8 mouse cellular contexts compared by ENCODE assay signal in the genomic region with DNA sequence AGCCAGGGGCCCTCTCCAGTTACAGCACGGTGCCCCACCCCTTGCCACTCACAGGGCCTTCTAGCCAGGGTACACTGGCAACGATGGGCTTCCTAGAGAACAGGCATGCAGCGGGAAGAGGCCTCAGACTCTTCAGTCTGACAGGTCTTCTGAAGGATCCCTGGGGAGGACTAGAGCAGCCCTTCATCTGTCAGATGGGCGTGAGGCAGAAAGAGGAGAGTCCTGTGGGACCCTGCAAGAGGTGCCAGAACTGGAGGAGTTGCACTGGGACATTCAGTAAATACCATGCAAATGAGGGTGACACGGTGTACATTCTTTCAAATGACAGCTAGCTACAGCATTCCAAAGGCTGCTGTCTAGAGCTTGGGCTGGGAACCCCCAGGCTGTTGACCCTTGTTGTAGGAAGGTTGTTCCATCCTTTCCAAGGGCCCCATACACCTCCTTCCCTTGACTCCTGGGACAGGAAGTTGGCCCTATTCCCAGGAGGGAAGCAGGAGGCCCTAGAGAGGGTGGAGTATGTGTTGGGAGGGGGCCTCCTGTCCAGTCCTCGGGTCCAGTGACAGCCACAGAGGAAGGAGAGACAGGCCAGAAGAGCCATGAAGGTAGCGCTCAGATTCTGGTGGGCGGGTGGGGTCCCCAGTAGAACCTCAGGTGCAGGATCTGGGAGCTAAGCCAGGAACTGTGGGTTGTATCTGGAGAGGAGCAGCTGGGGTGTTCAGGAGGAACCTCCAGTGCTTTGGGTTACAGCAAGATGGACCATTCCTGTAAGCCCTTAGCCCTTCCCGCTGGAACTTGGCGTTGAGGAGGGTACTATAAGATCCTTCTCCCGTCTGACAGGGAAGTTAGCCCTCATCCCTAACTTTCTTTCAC. TPM values are rescaled to one million over a fixed set of nuclear protein-coding genes. Genes with fewer than 3 reads are reported as not detected.
DNase-seq lines count a peak whose midpoint lies in the region; ATAC-seq and TF ChIP-seq lines count a peak whose summit lies in the region.

No protein-coding gene starts in this region.

- H3K36me3 ChIP-seq in heart, embryonic 15.5 days, result peaks cover 3% of the 10 kb centered on the region; the same call in 1 of the 2 replicates
- H3K36me3 ChIP-seq in midbrain, embryonic 10.5 days, result peaks cover 17% of the 10 kb centered on the region

- WGBS in cerebellum, adult 2 months, result 53% methylated on average over 11 of the region's 11 CpGs
- WGBS in heart, embryonic 15.5 days, result 20% methylated on average over 11 of the region's 11 CpGs
- WGBS in midbrain, embryonic 10.5 days, result 36% methylated on average over 11 of the region's 11 CpGs

- peak overlapping the region; percentile 91 for H3K4me2 ChIP-seq in heart, embryonic 15.5 days

- no peak for TF ChIP-seq CTCF in cerebellum, adult 2 months (IDR thresholded peaks at IDR 0.05; ENCODE audit: borderline replicate concordance, insufficient read depth, low read depth, low read length)

- H3K4me1 ChIP-seq in cerebellum, adult 2 months (ENCODE audit: control insufficient read depth, insufficient read depth, low read length), result 0 out of 2 replicates have a peak, but pooled peaks cover 6% of the 10 kb centered on the region
- H3K4me1 ChIP-seq in heart, embryonic 15.5 days (replicated peaks), result peaks cover 91% of the 10 kb centered on the region
- peaks cover 86% of the 10 kb centered on the region for H3K4me1 ChIP-seq in midbrain, embryonic 10.5 days

- no peak for TF ChIP-seq POLR2A in cerebellum, adult 2 months (IDR thresholded peaks at IDR 0.05; ENCODE audit: borderline replicate concordance, insufficient read depth, low read length)

- DNase-seq in cerebellum, adult 2 months, result peak in 1 of 2 experiments; percentile 20
- no peak for DNase-seq in cerebellum, adult 8-10 months
- DNase-seq in cerebellum, postnatal 10 days, result peak; percentile 37 to 47
- DNase-seq in kidney, postnatal 10 days, result peak; percentile 80
- no peak for DNase-seq in midbrain, embryonic 10.5 days (ENCODE audit: low spot score)
- DNase-seq in frontal cortex, adult 2 months (ENCODE audit: extremely low spot score in 1 of 2, low spot score in 1 of 2), result no peak
- no peak for DNase-seq in urinary bladder, postnatal 10 days (ENCODE audit: low spot score)

- peak; percentile 37 for ATAC-seq in heart, embryonic 15.5 days (replicated peaks; ENCODE audit: insufficient number of reproducible peaks, insufficient read depth, low FRiP score, low read depth)

- peak overlapping the region; percentile 50; the same call in 1 of the 2 replicates for H3K27ac ChIP-seq in cerebellum, adult 2 months (ENCODE audit: insufficient read depth, low read length)
- H3K27ac ChIP-seq in heart, embryonic 15.5 days, result peak overlapping the region; percentile 96
- H3K27ac ChIP-seq in midbrain, embryonic 10.5 days (replicated peaks), result peak overlapping the region; percentile 79

- peak overlapping the region; percentile 75 for H3K9ac ChIP-seq in heart, embryonic 15.5 days

- no peaks in the 10 kb centered on the region for H3K9me3 ChIP-seq in heart, embryonic 15.5 days (replicated peaks)
- H3K9me3 ChIP-seq in midbrain, embryonic 10.5 days (replicated peaks), result no peaks in the 10 kb centered on the region

- H3K27me3 ChIP-seq in cerebellum, adult 2 months (ENCODE audit: control insufficient read depth, insufficient read depth, low read length), result no peaks in the 10 kb centered on the region
- H3K27me3 ChIP-seq in heart, embryonic 15.5 days, result peaks cover 3% of the 10 kb centered on the region
- peaks cover 94% of the 10 kb centered on the region for H3K27me3 ChIP-seq in midbrain, embryonic 10.5 days (ENCODE audit: low read depth, poor library complexity, severe bottlenecking)

- no peak overlapping the region for H3K4me3 ChIP-seq in cerebellum, adult 2 months (replicated peaks; ENCODE audit: insufficient read depth, low read depth, low read length)
- H3K4me3 ChIP-seq in heart, embryonic 15.5 days, result peak overlapping the region; percentile 66
- H3K4me3 ChIP-seq in midbrain, embryonic 10.5 days, result 0 out of 2 replicates have a peak overlapping the region, but pooled peaks have one; percentile 63

RNA-seq across cellular contexts. Expression of a gene that starts 1.7 kb away (rescaled TPM):
- 33.6 and 33.7 TPM in 2 replicates for polyA plus RNA-seq in cerebellum, adult 2 months (2012; rRNA removed)
- polyA plus RNA-seq in heart, embryonic 15.5 days (2015; fragmentation: Nextera tagmentation; extraction: Ambion mirVana), result 30.9 and 31.0 TPM in 2 replicates
- polyA plus RNA-seq in midbrain, embryonic 10.5 days (2016; fragmentation: Nextera tagmentation; extraction: Ambion mirVana), result 8.9 and 9.4 TPM in 2 replicates
- polyA plus RNA-seq in frontal cortex, adult 2 months (2012; rRNA removed), result 28.0 and 29.5 TPM in 2 replicates

RNA-seq across cellular contexts. Expression of a gene that starts 28.3 kb away (rescaled TPM):
- 114 TPM in 2 replicates for polyA plus RNA-seq in cerebellum, adult 2 months (2012; rRNA removed)
- polyA plus RNA-seq in heart, embryonic 15.5 days (2015; fragmentation: Nextera tagmentation; extraction: Ambion mirVana), result 56.5 and 71.8 TPM in 2 replicates
- polyA plus RNA-seq in midbrain, embryonic 10.5 days (2016; fragmentation: Nextera tagmentation; extraction: Ambion mirVana), result 113 and 125 TPM in 2 replicates
- polyA plus RNA-seq in frontal cortex, adult 2 months (2012; rRNA removed), result 108 and 115 TPM in 2 replicates

RNA-seq across cellular contexts. Expression of a gene that starts 34.1 kb away (rescaled TPM):
- polyA plus RNA-seq in cerebellum, adult 2 months (2012; rRNA removed), result 159 and 161 TPM in 2 replicates
- 16.0 and 22.4 TPM in 2 replicates for polyA plus RNA-seq in heart, embryonic 15.5 days (2015; fragmentation: Nextera tagmentation; extraction: Ambion mirVana)
- polyA plus RNA-seq in midbrain, embryonic 10.5 days (2016; fragmentation: Nextera tagmentation; extraction: Ambion mirVana), result 13.7 and 15.5 TPM in 2 replicates
- 127 and 136 TPM in 2 replicates for polyA plus RNA-seq in frontal cortex, adult 2 months (2012; rRNA removed)

RNA-seq across cellular contexts. Expression of a gene that starts 42.3 kb away (rescaled TPM):
- polyA plus RNA-seq in cerebellum, adult 2 months (2012; rRNA removed), result 15.0 and 18.7 TPM in 2 replicates
- 9.5 and 10.2 TPM in 2 replicates for polyA plus RNA-seq in heart, embryonic 15.5 days (2015; fragmentation: Nextera tagmentation; extraction: Ambion mirVana)
- 0.32 and 0.38 TPM in 2 replicates for polyA plus RNA-seq in midbrain, embryonic 10.5 days (2016; fragmentation: Nextera tagmentation; extraction: Ambion mirVana)
- 46.3 and 51.8 TPM in 2 replicates for polyA plus RNA-seq in frontal cortex, adult 2 months (2012; rRNA removed)

RNA-seq across cellular contexts. Expression of a gene that starts 48.4 kb away (rescaled TPM):
- polyA plus RNA-seq in cerebellum, adult 2 months (2012; rRNA removed), result 0.08 TPM in 1 of 2 replicates, not detected in the other
- polyA plus RNA-seq in heart, embryonic 15.5 days (2015; fragmentation: Nextera tagmentation; extraction: Ambion mirVana), result 0.23 and 0.63 TPM in 2 replicates
- 0.14 and 0.20 TPM in 2 replicates for polyA plus RNA-seq in midbrain, embryonic 10.5 days (2016; fragmentation: Nextera tagmentation; extraction: Ambion mirVana)
- 0.16 and 0.25 TPM in 2 replicates for polyA plus RNA-seq in frontal cortex, adult 2 months (2012; rRNA removed)

Comparison
In these comparisons a context has a peak if more than half of its experiments do, and no peak if none do; other contexts are left out.
1. DNase-seq: peak in cerebellum, postnatal 10 days (2 of 2) and kidney, postnatal 10 days (single experiment); none in cerebellum, adult 8-10 months (single experiment), midbrain, embryonic 10.5 days (single experiment), frontal cortex, adult 2 months (0 of 2) and urinary bladder, postnatal 10 days (single experiment).
2. Peak in every context shown above with its lines, with median percentiles within 50 percentile points of each other: H3K27ac ChIP-seq.